Mouse (Mus musculus): ENCODE measurements around the gene Tmbim1. TPM values are rescaled to one million over a fixed set of nuclear protein-coding genes. Genes with fewer than 3 reads are reported as not detected.
A peak's percentile ranks its signal among the peaks of the same experiment; 100 is the strongest.
"Not testable (repeated sequence)": the region's sequence is repeated elsewhere in the genome, so short reads cannot be mapped to it uniquely, and the experiment has no call there.

The Tmbim1 gene
- total RNA-seq, 2 experiments from 2014 or later: 63.6 to 68.8 TPM

DNA sequence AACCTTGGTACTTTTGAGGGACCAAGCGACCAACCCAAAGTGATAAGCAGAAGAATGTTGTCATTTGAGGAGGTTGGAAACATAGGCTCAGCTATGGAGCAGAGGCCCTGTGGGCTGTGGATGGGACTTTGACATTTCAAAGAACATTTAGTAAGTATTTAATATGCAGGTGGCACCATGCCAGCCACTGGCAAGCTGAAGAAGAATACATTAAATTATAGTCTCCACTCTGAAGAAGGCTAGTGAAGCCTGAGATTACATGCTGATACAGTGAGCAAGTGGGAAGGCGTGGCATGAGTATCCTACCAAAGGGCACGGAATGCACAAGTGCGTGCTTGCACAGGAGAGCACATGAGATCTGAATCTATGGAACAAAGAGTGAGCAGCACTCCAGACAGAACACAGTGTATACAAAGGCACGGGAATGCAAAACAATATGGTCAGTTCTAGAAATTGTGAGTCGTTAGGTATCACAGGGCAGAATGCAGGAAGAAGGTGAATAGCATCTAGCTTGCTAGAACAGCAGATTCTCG lies 24.5 kb upstream of the Tmbim1 start:
- no peak for DNase-seq

DNA sequence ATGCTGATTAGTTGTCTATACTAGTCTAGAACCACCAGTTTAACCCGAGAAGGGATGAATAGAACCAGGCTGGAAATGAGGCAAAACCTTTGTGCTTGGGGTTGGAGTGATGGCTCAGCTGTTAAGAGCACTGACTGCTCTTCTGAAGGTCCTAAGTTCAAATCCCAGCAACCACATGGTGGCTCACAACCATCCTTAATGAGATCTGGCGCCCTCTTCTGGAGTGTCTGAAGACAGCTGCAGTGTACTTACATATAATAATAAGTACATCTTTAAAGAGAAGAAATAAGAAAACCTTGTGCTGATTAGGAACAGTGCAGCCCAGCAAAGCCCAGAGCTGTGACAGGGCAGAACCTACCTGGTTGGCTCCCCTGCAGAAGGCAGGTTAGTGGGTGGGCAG lies 21.5 kb upstream of the Tmbim1 start:
- DNase-seq: not testable (repeated sequence)

DNA sequence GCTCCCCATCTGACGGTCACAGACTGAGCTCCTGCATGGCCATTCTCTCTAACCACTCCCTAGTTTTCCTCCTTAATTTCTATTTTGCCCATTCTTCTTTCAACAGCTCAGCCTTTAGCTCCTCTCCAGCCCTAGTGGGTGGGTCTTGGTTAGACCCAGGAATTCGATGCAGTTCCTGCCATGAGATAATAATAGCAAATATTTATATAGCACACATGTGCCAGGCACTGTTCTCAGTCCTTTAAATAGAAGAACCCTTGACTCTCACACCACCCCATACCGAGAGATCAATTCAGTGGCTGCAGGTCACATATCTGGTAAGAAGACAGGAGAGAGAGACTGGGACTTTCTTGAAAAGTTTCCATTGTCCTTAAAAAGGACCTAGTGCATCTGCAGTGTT lies 16.0 kb upstream of the Tmbim1 start:
- DNase-seq: no peak

DNA sequence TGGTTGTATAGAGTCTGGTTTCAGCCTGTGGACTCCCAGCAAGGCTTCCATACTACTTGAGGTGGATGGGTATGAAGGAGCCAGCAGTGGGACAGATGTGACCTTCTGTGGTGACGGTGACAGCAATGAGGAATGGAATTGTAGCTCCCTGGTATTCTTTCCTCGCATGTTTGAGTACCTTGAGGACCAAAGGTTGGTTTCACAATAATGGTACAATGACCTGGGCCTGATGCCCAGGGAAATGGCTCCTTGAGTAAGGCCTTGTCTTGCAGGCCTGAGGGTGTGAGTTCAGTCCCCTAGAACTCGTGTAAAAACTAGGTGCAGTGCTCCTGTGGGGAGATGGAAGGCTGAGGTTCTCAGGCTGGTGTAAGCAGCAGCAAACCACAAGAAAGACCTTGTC lies 13.3 kb upstream of the Tmbim1 start:
- DNase-seq: no peak

DNA sequence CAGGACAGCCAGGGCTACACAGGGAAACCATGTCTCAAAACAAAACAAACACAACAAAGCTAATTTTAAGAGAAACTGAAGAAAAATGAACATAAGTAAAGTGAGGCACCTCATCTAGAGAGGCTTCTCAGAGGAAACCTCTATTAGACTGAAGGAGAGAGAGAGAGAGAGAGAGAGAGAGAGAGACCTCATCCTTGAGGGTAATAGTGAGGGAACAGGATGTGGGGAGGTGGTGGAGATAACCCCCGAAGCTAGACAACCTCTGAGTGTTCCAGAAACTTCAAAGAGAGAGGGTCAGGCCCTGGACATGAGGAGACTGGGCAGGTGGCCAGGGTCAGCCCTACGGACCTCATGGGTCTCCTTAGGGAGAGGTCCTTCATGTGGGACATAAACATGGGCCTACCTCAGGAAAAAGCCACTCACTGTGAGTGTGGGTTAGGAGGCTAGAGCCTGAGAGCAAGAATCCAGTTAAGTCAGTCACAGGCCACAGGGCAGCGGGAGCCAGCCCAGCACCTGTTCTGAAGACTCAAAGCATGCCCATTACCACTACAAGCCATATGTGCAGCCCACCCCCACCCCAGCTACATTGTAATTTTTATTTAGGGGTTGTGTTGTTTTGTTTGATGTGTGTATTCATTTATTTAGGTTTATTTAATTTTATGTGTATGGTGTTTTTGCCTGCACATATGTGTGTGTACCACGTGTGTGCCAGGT lies 10.8 kb upstream of the Tmbim1 start:
- no peak for DNase-seq

DNA sequence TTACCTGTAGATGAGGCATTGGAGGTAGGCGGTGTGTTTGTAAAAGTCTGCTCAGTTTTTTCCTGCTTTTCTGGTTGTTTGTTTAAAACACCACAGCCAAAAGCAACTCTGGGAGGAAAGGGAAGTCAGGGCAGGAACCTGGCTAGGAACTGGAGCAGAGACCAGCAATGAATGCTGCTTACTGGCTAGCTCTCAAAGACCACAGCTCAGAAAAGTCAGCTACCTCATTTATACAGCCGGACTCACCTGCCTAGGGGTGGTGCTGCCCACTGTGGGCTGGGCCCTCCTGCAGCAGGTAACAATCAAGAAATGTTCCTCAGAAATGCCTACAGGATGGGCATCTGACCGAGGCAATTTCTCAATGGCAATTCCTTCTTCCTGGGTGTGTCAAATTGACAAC lies 9.4 kb upstream of the Tmbim1 start:
- DNase-seq: no peak

DNA sequence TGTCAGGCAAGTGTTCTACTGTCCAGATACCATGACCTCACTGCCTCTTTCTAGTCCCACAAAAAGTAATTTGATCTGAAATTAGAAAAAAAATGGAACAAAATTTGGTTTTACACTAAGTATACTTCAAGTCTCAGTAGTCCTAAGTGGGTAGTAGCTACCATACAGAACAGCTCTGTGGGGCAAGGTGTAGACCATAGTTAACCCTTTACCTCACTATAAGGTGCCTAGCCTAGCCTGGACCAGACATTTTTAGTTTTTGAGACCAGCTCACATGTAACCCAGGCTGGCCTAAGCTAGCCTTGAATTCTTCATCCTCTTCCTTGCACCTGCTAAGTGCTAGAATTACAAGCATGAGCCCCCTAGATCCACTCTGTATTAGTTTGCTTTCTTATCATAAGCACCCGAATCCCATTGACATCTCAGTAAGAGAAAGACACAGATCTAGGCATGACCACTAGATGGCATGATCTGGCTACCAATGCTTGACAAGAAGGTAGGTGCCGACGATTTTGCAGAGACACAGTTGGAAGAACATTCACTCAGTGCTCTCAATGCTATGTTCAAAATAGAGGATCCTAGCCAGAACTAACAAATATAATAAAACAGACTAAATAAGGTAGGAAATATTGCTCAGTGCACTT lies 7.7 kb upstream of the Tmbim1 start:
- peak; percentile 74 for DNase-seq

DNA sequence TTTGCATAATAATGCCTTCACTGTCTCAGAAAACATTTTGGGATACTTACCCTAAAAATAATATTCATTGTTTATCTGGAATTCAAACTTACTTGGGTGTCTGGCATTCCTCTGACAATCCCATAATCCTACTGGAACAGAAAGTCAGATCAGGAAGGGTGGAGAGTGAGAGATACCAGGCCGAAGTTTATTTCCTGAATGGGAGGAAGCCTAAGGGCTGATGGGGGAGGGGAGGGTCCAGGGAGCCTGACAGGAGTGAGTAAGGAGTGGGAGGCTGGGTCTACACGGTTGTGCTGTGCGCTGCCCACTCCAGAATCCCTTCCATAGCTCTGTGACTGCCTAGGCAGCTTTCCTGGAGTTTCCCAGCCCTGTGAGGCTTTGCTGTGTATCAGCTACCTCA lies 4.3 kb upstream of the Tmbim1 start:
- no peak for DNase-seq

DNA sequence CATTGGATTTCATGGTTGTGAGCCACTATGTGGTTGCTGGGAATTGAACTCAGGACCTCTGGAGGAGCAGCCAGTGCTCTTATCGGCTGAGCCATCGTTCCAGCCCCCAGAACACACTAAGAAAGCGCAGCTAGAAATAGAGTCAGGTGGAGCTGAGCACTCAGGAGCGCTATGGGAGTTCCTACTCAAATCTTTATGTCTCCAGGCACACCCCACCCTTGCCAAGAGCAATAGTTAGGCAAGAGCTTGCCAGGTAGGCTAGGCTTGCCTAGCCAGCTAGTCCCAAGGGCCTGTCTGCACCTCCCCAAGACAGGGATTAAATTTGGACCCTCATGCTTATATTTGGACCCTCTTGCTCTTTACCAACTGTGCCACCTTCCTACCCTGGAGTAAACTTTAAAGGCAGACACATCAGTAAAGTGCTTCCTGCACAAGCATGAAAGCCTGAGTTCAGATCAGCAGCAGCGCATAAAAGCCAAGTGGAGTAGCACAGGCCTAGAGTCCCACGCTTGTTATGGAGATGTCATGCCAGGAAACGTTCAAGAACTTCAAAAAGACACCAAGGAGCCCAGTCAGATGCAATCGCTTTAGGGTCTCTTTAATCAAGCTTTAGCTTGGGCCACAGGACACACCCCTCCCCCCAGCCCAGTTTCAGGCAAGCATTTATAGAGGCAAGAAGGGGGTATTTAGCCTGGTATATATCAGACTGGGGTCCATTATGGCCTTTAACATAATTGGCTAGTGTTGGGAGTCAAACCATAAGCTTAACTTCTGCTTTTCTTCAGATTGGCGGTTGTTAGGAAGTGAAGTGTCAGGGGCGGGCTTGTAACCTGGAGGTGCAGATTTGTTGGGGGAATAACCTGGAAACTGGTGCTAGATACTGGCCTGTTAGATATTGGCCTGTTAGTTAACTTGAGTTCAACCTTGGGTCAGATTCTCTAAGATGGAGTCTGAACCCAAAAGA lies 2.9 kb upstream of the Tmbim1 start:
- no peak for DNase-seq

DNA sequence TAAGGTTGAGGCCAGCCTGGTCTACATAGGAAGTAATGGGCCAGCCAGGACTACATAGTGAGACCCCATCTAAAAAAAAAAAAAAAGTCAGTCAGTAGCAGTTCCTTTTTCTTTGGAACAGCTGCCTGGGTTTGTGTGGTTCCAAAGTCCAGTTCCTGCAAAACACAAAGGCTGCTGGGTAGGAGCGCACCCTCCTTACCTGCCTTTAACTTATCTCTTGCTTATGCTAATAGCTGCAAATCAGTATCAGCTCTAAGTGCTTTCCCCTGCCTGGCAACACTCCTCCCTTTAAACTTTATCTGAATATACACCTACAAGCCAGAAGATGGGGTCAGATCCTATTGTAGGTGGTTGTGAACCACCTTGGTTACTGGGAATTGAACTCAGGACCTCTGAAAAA lies 1.7 kb upstream of the Tmbim1 start:
- no peak for DNase-seq

DNA sequence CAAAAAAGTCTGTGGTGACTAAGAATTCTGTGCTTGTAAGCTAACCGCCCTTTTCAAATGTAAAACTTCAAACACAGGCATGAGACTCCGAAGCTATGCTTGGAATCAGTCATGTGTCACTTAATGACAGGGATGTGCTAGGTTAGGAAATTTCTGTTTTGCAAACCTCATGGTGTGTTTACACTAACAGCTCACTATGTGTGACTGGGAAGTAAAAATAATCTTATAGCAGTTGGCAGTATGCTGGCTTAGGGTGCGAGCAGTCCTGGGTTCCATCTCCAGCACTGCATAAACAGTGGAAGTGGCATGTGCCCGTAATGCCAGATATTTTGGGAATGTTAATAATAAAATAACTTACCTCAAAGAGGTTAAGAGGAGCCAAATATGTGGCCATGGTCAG lies 476 bp downstream of the Tmbim1 start:
- DNase-seq: no peak

DNA sequence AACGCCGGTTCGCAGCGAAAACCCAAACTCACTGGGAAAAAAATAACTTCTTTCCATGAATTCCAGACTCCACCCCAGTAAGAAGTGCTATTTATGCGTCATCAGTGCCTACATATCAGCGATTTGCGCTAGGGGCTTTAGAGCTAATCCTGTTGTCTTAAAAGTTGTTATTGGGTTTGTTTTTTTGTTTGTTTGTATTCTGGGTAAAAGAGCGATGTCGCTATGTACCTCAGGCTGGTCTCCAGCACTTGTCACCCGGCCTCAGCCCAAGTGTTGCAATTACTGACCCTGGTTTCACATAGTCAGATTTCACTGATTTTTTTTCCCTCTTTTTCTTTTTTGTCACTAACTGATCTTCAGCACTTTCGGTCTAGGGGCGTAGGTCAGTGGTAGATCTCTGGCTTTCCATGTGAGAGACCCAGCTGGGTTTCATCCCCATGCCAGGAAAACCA lies 1.1 kb downstream of the Tmbim1 start:
- DNase-seq: no peak

DNA sequence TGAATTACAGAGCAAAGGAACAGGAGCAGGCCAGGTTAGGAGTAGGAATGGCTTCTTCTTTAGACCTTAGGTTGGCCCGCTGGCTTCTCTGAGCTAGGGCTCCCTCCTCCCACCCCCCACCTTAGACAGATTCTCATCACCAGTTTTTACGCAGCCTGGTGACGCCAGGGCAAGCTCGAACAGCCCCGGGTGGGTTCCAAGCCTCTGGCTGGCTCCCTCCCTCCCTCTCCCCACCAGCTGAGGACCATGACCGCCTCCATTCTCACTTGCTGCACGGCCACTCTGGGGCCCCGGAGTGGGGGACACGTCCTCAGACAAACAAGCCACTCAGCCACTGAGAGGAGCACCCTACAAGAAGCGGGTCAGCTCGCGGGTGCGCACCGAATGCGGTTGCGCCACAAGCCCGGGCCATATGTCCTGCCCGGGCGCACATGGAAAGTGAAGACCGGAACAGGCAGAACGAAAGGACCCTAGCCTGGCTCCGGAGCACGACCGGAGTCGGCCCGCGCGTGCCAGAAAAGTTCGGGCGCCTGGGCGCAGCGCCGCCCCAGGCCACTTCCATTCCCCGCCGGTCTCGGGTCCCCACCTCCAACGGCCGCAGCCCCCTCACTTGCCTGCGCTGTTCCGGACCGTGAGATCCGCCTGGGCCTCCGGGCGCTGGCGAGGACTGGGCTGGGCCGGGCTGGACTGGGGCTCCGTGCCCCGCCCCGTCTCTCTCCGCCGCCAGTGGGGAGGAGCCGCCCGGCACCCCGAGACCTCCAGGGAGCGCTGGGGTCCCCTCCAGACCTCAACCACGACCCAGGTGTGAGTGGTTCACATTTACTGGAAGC lies 1.7 kb downstream of the Tmbim1 start:
- peak; percentile 89 for DNase-seq

DNA sequence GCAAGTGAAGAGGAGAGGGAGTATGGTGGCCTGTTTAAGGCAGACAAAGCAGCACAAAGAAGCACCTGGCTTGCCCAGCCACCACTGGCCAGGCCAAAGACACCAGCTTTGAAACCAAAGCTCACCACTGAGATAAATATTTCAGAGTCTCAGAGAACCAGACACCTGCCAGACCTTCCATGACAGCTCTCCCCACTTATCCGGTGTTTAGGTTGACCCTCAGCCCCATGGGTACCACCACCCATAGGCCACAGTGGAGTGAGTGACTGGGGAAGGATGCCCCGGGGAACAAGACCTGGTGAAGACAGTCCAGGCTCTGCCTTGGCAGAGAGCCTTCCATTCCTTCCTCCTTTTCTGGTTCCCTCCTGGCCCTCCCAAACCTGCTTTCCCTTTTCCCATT lies 2.6 kb downstream of the Tmbim1 start:
- DNase-seq: no peak

DNA sequence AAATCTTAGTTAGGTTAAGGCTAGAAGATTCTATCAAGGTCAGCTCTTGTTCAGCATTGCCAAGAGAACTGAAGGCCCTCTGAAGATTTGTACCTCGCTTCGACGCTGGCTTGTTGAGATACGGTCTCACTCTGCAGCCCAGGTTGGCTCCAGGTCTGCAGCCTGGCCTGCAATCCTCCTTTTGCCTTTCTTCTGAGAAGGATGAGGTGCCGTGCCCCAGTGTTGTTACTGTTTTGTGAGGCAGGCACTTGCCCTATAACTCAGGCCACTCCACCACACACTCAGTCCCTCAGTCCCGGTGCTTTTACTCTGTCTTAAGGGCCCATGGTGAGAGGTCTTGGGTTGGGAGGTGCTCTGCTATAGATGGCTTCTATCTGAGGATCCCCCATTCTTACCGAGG lies 3.2 kb downstream of the Tmbim1 start:
- no peak for DNase-seq

DNA sequence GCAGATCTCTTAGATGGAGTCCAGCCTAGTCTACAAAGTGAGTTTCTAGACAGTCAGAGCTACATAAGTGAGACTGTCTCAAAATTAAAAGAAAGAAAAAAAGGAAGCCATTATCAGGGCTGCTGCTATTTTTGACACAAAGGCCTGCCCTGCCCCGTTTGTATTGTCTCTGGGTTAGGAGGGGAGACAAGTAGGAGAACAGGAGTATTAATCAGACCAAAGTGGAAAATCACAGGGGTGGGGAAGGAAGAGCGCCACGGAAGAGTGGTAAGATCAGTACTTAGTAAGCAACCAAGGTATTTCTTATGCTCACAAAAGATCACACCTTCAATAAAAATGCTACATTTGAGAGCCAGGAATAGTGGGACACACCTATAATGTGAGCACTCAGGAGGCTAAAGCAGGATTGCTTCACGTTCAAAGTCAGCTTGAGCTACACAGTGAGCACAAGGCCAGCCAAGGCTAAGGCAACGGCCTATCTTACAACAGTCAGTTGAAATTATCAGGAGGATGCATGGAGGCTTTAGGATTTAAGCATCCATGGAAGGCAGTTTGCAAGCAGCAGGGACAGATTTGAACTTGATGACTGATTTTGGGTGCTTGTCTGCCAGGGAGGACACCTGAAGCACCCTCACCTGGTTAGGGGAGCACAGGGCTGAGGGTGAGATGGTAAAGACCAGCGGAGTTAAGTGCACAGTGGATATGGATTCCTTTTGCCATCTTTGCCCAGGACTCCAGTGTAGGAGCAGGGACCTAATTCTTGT lies 4.9 kb downstream of the Tmbim1 start:
- no peak for DNase-seq

DNA sequence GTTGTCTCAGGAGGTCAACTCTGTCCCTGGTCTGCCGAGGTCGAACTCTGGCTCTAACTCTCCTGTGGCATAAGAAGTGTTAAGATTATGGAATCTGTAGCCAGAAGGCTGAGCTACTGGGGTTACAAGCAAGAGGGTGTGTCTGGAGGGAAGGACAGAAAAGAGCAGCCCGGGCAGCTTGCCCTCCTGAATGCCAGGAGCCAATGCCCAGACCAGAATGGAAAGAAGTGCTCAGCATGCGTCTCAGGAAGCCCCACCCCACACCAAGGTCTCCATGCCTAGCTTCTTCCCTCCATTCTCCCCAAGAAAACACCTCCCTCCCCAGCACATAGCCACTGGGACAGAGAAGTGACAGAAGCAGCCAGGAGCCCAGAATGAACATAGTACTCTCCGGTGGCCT lies 6.4 kb downstream of the Tmbim1 start:
- DNase-seq: peak; percentile 72

DNA sequence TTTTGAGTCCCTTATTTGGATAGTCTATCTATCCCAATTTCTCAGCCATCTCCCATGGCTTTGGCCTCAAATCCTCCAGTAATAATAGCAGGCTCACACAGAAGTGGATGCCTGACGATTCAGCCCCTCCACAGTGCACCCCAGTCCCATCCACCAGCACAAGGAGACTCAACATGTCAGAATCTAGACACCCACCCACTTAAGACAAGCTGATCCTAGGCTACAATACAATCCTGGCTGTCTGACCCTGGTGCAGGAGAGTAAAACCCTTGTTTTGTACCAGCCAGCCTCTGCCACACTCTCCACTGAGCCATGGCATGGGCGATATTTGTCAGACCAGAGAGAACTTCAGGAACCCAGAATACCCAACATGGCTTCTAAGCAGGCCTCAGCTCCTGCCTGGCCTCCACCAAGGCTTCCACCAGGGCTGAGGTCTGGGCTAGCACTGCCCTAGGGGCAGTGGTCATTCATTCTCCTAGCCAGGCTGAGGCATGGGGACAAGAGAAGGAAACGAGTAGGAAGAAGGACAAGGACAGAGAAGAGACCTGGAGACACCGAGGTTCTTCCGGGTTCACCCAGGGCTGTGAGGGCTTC lies 7.2 kb downstream of the Tmbim1 start:
- no peak for DNase-seq

DNA sequence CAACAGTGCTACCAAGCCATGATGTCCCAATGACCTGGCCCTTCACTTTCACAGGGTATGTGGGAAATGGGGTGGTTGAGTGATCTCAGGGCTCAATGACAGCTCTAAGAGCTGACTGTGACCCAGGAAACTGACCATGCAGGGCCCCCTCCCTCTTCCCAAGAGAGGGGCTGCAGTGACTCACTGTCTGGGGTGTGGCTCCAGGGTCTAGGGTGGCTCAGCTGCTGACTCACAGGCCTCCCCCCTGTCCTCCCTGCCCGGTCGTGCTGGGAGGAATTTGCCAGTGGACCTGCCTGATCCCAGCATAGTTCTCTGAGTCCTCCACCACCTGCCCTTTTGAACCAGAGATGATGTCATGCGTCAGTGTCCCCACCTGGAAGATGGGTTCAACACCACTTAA lies 8.2 kb downstream of the Tmbim1 start:
- DNase-seq: peak; percentile 79

DNA sequence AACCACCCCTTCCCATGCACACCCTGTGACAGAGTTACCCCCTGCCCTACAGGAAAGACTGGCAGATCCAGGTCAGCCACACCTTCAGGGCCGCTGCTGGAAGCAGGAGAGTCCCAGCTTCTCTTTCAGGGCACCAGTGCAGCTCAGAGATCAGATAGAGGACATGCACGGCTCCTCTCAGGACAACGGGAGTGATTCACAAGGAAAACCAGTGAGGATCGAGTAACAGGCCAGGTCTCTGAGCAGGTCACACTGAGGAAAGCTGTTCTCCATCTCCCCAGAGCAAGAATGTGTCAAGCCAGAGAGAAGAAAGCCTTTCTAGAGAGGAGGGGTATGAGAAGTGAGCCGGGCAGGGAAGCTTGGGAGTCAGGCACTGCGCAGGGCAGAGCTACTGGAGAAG lies 8.9 kb downstream of the Tmbim1 start:
- DNase-seq: no peak

All from adrenal gland, postnatal 10 days (tissue).